Mouse (Mus musculus): ENCODE measurements around the gene Dhcr24. TPM values are rescaled to one million over a fixed set of nuclear protein-coding genes. Genes with fewer than 3 reads are reported as not detected.

Dhcr24 gene
- total RNA-seq, 2 experiments from 2014 or later: 44.3 to 281 TPM

- no peak for DNase-seq (ENCODE audit: low spot score in 2 of 2)
Measured at GRCm38 (mm10) chr4:106633281-106634085, 72.6 kb downstream of the Dhcr24 start.

DNA sequence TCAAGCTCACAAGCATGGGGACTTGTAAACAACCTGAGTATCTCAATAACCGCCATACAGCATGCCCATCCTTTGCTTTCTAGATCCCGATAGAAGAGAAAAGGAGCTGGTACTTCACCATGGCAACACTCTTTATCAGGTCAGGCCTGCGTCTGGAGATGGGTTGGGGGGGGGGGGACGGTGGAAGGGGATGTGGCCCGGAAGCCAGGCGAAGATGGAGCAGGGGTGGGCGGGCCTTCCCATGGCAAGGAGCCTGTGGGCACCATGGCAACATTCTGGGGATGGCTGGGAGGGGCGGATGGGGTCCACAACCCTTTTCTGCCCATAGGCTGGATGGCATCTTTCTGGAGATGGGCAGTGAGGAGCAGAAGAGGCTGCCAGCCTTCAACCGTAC is 73.2 kb downstream of the Dhcr24 start:
- DNase-seq (ENCODE audit: low spot score in 2 of 2): no peak

Other genes with a start within 250 kb of the Dhcr24 start
- gene Usp24, start 244.8 kb upstream of the Dhcr24 start, total RNA-seq (2021): 10 to 100 TPM; 35.2 to 36.6 TPM
- gene Pcsk9, start 96.7 kb upstream of the Dhcr24 start, total RNA-seq (2021): not detected
- not detected for gene Bsnd, start 68.8 kb upstream of the Dhcr24 start, total RNA-seq (2021)
- gene Lexm, start 56.2 kb downstream of the Dhcr24 start, total RNA-seq (2021): not detected
- gene Ttc22, start 61.4 kb downstream of the Dhcr24 start, total RNA-seq (2021): under 1 TPM in 1 of 2 experiments, not detected in 1; 0.10 TPM
- gene Pars2, start 90.0 kb downstream of the Dhcr24 start, total RNA-seq (2021): 1 to 10 TPM; 3.2 to 4.9 TPM
- gene Ttc4, start 117.9 kb downstream of the Dhcr24 start, total RNA-seq (2021): 10 to 100 TPM; 21.9 to 22.1 TPM
- gene Mroh7, start 169.9 kb downstream of the Dhcr24 start, total RNA-seq (2021): 1 to 10 TPM; 1.5 to 1.7 TPM
- gene Fam151a, start 172.9 kb downstream of the Dhcr24 start, total RNA-seq (2021): under 1 TPM; 0.20 to 0.26 TPM
- 100 to 1,000 TPM in 1 of 2 experiments, 10 to 100 TPM in 1; 99.8 to 239 TPM for gene Acot11, start 244.0 kb downstream of the Dhcr24 start, total RNA-seq (2021)